Mouse (Mus musculus) midbrain, embryonic 12.5 days (tissue): ENCODE data around the gene Ubl4a. TPM values are rescaled to one million over a fixed set of nuclear protein-coding genes. Genes with fewer than 3 reads are reported as not detected.

Experiments
- ATAC-seq: fragments of 200-750 bp; cut with Nextera tagmentation; 2 replicates; pipeline ENCODE4 v1.8.0; 2017; ENCODE audit warnings: low read depth, moderate TSS enrichment, moderate library complexity; ENCODE audit not compliant: low FRiP score
- H3K27ac ChIP-seq: fragments of 300-500 bp; sonication (generic); replicated peaks from 2 replicates; pipeline ENCODE4 v1.5.1; 2016; ENCODE audit warnings: mild to moderate bottlenecking
- H3K27me3 ChIP-seq: fragments of 300-500 bp; sonication (generic); 2 replicates; pipeline ENCODE4 v1.6.1; 2016; ENCODE audit warnings: mild to moderate bottlenecking
- H3K36me3 ChIP-seq: fragments of 300-500 bp; sonication (generic); 2 replicates; pipeline ENCODE4 v1.6.1; 2016
- H3K4me1 ChIP-seq: fragments of 300-500 bp; sonication (generic); 2 replicates; pipeline ENCODE4 v1.6.1; 2016
- H3K4me2 ChIP-seq: fragments of 300-500 bp; sonication (generic); replicated peaks from 2 replicates; pipeline ENCODE4 v1.6.1; 2016; ENCODE audit warnings: mild to moderate bottlenecking, moderate library complexity
- H3K4me3 ChIP-seq: fragments of 300-500 bp; sonication (generic); 2 replicates; pipeline ENCODE4 v1.5.1; 2016; ENCODE audit warnings: mild to moderate bottlenecking
- H3K9ac ChIP-seq: fragments of 300-500 bp; sonication (generic); replicated peaks from 2 replicates; pipeline ENCODE4 v1.6.1; 2016; ENCODE audit warnings: mild to moderate bottlenecking, moderate library complexity
- H3K9me3 ChIP-seq: fragments of 300-500 bp; sonication (generic); 2 replicates; pipeline ENCODE4 v1.6.1; 2016; ENCODE audit warnings: mild to moderate bottlenecking
- WGBS: fragments of 180-500 bp; shearing (Covaris S2); methylation state at CpG from one replicate; pipeline ENCODE4 v1.1.7; 2016; 5-methylcytosine and 5-hydroxymethylcytosine counted together
- microRNA-seq: library from miRNA; unstranded; fragments of <30 nt; microRNA quantifications from one replicate; pipeline ENCODE4, GENCODE M21; 2017
- polyA plus RNA-seq: library from polyadenylated mRNA; unstranded; fragments of >200 nt; fragmentation: Nextera tagmentation; extraction: Ambion mirVana; gene quantifications from 2 replicates; pipeline ENCODE4 v1.2.1, GENCODE M21; 2016

Gene Ubl4a
- polyA plus RNA-seq, 1 experiment from 2014 or later, result 68.2 TPM

DNA sequence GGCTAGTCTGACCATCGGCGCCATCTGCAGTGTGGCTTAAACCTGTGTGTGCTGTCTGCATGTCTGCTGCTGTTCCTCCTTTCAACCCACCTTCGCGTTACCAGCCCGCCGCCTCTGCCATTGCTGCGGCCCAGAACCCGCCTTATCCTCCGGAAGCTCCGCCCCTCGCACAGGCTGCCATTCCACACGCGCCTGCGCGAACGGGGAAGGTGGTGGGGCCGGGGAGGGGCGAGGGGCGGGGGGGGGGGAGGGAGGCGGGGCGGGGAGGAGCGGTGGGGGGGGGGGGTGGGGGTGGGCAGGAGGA is 19.6 kb downstream of the Ubl4a start, which contains the start of gene Lage3:
Lage3 (minus strand) TSS at position 152 of the 304 bp plus-strand sequence.
- peak; percentile 83 for ATAC-seq
- WGBS, result 36% methylated on average over 3 of the region's 22 CpGs

DNA sequence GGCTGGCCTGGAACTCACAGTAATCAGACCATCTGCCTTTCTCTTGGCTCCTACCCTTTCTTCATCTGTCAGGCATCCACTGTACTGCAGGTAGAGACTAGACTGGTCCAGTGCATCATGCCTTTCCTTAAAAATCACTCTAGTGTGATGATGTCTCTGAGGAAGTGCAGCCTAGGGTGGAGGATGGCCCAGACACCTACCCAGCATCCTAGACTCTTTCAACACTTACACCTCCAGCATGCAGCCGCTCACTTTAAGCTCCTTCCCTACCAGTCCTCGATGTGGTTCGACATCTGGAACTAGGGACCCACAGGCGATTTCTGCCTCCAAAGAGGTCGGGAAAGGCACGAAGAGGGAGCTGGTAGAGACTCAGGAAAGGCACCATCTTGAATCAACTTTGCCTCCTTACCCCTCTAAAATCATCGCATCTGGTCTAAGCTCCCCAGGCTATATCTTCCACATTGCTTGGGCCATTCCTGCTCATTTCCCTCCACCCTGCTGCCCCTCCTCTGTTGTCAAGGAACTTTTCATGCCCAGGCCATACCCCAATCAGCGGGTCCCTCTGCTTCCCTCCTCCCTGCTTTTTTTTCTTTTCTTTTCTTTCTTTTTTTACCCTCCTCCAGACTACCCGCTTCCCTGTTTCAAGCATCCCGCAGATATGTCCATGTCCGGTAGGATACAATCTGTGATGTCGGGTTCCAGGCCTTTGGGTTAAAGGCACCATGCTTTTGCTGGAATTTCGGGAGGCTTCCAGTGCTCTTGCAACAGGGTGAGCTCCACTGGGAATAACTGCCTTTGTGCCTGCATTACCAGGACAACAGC is 20.2 kb downstream of the Ubl4a start:
- Histone ChIP-seq H3K36me3 (no peaks in the 10 kb centered on the region), H3K27me3 (no peaks in the 10 kb centered on the region), H3K4me1 (no peaks in the 10 kb centered on the region), H3K9ac (peak overlapping the region; percentile 59), H3K9me3 (no peaks in the 10 kb centered on the region), H3K4me2 (peak overlapping the region; percentile 59), H3K27ac (peak overlapping the region; percentile 42), H3K4me3 (peak overlapping the region; percentile 44)
- 31% methylated on average over 13 of the region's 13 CpGs for WGBS
- ATAC-seq, result peak; percentile 47; the same call in 1 of the 2 replicates

More for the DNA sequence above, 19.6 kb downstream of the Ubl4a start, which contains the start of gene Lage3:
- Histone ChIP-seq H3K4me2 (peak within 1 kb of the TSS; percentile 59), H3K27me3 (no peaks in the 10 kb centered on the region), H3K27ac (peak within 1 kb of the TSS; percentile 42), H3K4me1 (no peaks in the 10 kb centered on the region), H3K4me3 (peak within 1 kb of the TSS; percentile 44), H3K9ac (peak within 1 kb of the TSS; percentile 59), H3K9me3 (no peaks in the 10 kb centered on the region), H3K36me3 (no peaks in the 10 kb centered on the region)

DNA sequence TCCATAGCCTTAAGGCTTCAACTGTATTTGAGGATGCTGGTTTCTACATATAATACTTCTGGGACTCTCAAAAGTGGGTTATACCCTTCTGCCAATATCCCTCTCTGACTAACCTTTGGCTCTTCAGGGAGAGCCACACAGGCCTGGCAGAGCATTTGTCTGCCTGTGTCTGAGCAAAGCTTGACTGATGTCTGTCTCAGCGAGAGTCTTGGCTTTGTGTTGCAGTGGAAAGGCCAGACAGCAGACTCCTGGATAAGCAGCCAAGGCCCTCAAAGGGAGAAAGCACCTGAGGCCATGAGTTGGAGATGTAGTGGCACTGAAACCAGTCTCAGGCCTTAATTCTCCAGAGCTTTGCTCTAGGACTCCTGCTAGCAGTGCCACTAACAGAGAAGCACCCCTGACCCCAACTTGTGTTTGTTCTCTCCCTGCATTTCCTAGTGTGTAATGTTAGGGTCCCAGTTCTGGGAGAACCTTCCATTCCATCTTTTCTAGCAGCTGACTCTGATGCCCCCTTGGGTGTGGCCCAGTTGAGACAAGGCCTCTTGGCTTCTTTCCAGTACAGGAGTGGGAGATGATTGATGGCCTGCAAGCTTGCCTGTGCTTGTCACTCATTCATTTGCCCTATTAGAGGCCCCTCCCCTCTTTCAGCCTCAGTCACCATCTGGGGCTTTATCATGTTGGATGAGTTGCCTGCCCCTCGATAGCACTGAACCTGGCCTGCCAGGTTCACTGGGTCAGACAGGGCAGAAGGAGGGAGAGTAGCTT is 42.7 kb downstream of the Ubl4a start:
- 37% methylated on average over 2 of the region's 2 CpGs for WGBS
- ATAC-seq, result no peak
- H3K27me3 ChIP-seq, result no peaks in the 10 kb centered on the region

GRCm38 (mm10) chrX:74329215-74329671 is 43.8 kb downstream of the Ubl4a start:
- no peaks in the 10 kb centered on the region for H3K9me3 ChIP-seq
- peak overlapping the region; percentile 78 for H3K27ac ChIP-seq
- peak overlapping the region; percentile 54 for H3K4me3 ChIP-seq
- peak overlapping the region; percentile 61 for H3K4me2 ChIP-seq
- H3K27me3 ChIP-seq, result no peaks in the 10 kb centered on the region
- H3K36me3 ChIP-seq, result peaks cover 18% of the 10 kb centered on the region
- H3K4me1 ChIP-seq, result peaks cover 12% of the 10 kb centered on the region
- peak; percentile 61 for ATAC-seq
- H3K9ac ChIP-seq, result peak overlapping the region; percentile 75
- 27% methylated on average over 10 of the region's 10 CpGs for WGBS

More for the DNA sequence above, 42.7 kb downstream of the Ubl4a start:
- Histone ChIP-seq H3K9ac (peak overlapping the region; percentile 75; the same call in 1 of the 2 replicates), H3K4me1 (peaks cover 12% of the 10 kb centered on the region), H3K4me3 (peak overlapping the region; percentile 54), H3K9me3 (no peaks in the 10 kb centered on the region), H3K4me2 (peak overlapping the region; percentile 61), H3K27ac (peak overlapping the region; percentile 22; the same call in 1 of the 2 replicates), H3K36me3 (peaks cover 29% of the 10 kb centered on the region)

DNA sequence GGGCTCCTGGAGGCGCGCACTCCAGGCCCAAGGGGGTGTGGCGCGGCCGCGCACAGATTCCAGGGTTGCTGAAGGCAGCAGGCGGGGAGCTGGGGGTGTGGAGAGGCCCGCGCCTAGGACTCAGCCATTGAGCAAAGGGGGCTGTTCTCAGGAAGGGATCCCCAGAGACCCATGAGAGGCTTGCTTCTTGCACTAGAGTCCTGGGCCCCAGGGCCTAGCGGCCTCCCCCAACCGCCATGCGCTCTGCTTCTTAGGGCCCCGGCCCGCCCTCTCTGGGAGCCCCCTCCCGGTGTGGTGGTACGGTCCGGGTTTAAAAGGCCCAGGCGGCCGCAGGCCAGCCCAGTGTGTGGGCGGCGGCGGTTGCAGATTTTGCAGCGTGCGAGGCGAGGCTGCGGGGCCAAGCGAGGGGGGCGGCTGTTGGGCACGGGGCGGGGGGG is 44.3 kb downstream of the Ubl4a start, which contains the start of gene Plxna3:
Plxna3 (plus strand) TSS at position 342 of the 437 bp plus-strand sequence.
- WGBS, result 17% methylated on average over 24 of the region's 30 CpGs
- ATAC-seq, result peak; percentile 92

More for the DNA sequence above, 44.3 kb downstream of the Ubl4a start, which contains the start of gene Plxna3:
- Histone ChIP-seq H3K4me3 (peak within 1 kb of the TSS; percentile 54), H3K27ac (peak within 1 kb of the TSS; percentile 78), H3K27me3 (no peaks in the 10 kb centered on the region), H3K36me3 (peaks cover 14% of the 10 kb centered on the region), H3K9me3 (no peaks in the 10 kb centered on the region), H3K4me2 (peak within 1 kb of the TSS; percentile 61), H3K9ac (peak within 1 kb of the TSS; percentile 75), H3K4me1 (peaks cover 12% of the 10 kb centered on the region)

Small RNAs within 50 kb of the gene (microRNA-seq; reads per million reads assigned to microRNA genes)
- gene Mir7092, result 1.2 reads per million

Other genes starting within 250 kb of the Ubl4a start
- not detected in 2 replicates for gene Opn1mw, start 245.8 kb downstream of the Ubl4a start, polyA plus RNA-seq
- gene Mecp2, start 237.9 kb downstream of the Ubl4a start, polyA plus RNA-seq, result 17.8 and 19.7 TPM in 2 replicates
- not detected in 2 replicates for gene Tex28, start 205.4 kb downstream of the Ubl4a start, polyA plus RNA-seq
- gene Tktl1, start 196.0 kb downstream of the Ubl4a start, polyA plus RNA-seq, result 0.06 and 0.09 TPM in 2 replicates
- gene Flna, start 123.4 kb downstream of the Ubl4a start, polyA plus RNA-seq, result 210 and 233 TPM in 2 replicates
- 15.4 and 18.9 TPM in 2 replicates for gene Emd, start 118.5 kb downstream of the Ubl4a start, polyA plus RNA-seq
- gene Rpl10, start 102.4 kb downstream of the Ubl4a start, polyA plus RNA-seq, result 521 and 544 TPM in 2 replicates
- gene Taz, start 91.3 kb downstream of the Ubl4a start, polyA plus RNA-seq, result 88.4 and 92.9 TPM in 2 replicates
- gene Dnase1l1, start 90.9 kb downstream of the Ubl4a start, polyA plus RNA-seq, result 4.6 and 5.3 TPM in 2 replicates
- gene Atp6ap1, start 76.1 kb downstream of the Ubl4a start, polyA plus RNA-seq, result 118 and 119 TPM in 2 replicates
- gene Gdi1, start 68.2 kb downstream of the Ubl4a start, polyA plus RNA-seq, result 616 and 685 TPM in 2 replicates
- gene Fam50a, start 60.2 kb downstream of the Ubl4a start, polyA plus RNA-seq, result 63.2 and 63.4 TPM in 2 replicates
- gene Plxna3, start 44.2 kb downstream of the Ubl4a start, polyA plus RNA-seq, result 51.3 and 55.4 TPM in 2 replicates
- 99.7 and 104 TPM in 2 replicates for gene Lage3, start 19.6 kb downstream of the Ubl4a start, polyA plus RNA-seq
- 8.8 and 9.0 TPM in 2 replicates for gene Slc10a3, start 131 bp upstream of the Ubl4a start, polyA plus RNA-seq
- 30.5 and 33.2 TPM in 2 replicates for gene Fam3a, start 20.1 kb upstream of the Ubl4a start, polyA plus RNA-seq
- 23.2 and 24.4 TPM in 2 replicates for gene Ikbkg, start 20.1 kb upstream of the Ubl4a start, polyA plus RNA-seq
- 53.6 and 54.1 TPM in 2 replicates for gene G6pdx, start 56.0 kb upstream of the Ubl4a start, polyA plus RNA-seq
- gene Gm6880, start 108.2 kb upstream of the Ubl4a start, polyA plus RNA-seq, result not detected in 2 replicates
- gene Olfr1326-ps1, start 201.7 kb upstream of the Ubl4a start, polyA plus RNA-seq, result not detected in 2 replicates
- gene Olfr1325, start 219.5 kb upstream of the Ubl4a start, polyA plus RNA-seq, result not detected in 2 replicates